Mouse (Mus musculus): ENCODE data around the gene Nr2c2. TPM values are rescaled to one million over a fixed set of nuclear protein-coding genes. Genes with fewer than 3 reads are reported as not detected.
A peak's percentile ranks its signal among the peaks of the same experiment; 100 is the strongest.

The Nr2c2 gene
- polyA plus RNA-seq (2014; fragmentation: Nextera tagmentation; extraction: Ambion mirVana) = 16.4 and 16.9 TPM in 2 replicates

DNA sequence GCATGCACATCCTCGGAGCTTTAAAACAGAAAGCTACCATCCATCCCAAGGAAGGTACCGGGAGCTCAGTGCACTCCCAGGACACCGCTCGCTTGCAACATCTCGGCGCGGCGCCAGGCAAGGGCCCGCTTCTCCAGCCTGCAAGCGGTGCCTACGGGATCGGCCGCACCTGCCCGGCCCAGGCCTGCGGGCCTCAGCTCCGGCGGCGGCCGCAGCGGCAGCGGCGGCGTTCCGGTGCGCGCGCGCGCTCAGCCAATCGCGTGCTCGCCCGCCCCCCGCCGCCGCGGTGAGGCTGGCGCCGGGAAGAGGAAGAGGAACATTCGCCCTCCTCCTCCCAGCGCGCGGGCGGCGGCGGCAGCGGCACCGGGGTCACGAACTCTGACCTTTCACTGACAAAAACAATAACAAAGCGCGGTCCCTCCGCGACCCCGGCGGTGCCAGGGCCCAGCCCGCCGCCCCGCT is at the start of gene Nr2c2:
TSS of gene Nr2c2 (plus strand) at position 261 of the 462 bp plus-strand sequence.
- Histone ChIP-seq H3K9ac (ENCODE audit: low read depth, low read length) (peak within 1 kb of the TSS; percentile 98), H3K4me1 (ENCODE audit: control insufficient read depth, insufficient read depth, low read length) (peaks cover 19% of the 10 kb centered on the region), H3K36me3 (ENCODE audit: control insufficient read depth, insufficient read depth, low read length) (no peaks in the 10 kb centered on the region), H3K27me3 (ENCODE audit: control insufficient read depth, insufficient read depth, low read length) (no peaks in the 10 kb centered on the region), H3K4me2 (peak within 1 kb of the TSS; percentile 82), H3K4me3 (ENCODE audit: low read depth, low read length) (peak within 1 kb of the TSS; percentile 96), H3K27ac (ENCODE audit: low read depth, low read length) (peak within 1 kb of the TSS; percentile 100), H3K9me3 (replicated peaks; ENCODE audit: control insufficient read depth, low read length) (no peaks in the 10 kb centered on the region)
- peak; percentile 53 for ATAC-seq (replicated peaks; ENCODE audit: insufficient number of reproducible peaks, low FRiP score, low TSS enrichment)
- WGBS (ENCODE audit: insufficient replicate concordance) = under 1% methylated on average over 30 of the region's 58 CpGs

GRCm38 (mm10) chr6:92042055-92042454 is 49.1 kb upstream of the Nr2c2 start:
- Histone ChIP-seq H3K27ac (ENCODE audit: low read depth, low read length) (no peak overlapping the region), H3K9ac (ENCODE audit: low read depth, low read length) (no peak overlapping the region), H3K27me3 (ENCODE audit: control insufficient read depth, insufficient read depth, low read length) (no peaks in the 10 kb centered on the region), H3K36me3 (ENCODE audit: control insufficient read depth, insufficient read depth, low read length) (no peaks in the 10 kb centered on the region), H3K4me1 (ENCODE audit: control insufficient read depth, insufficient read depth, low read length) (no peaks in the 10 kb centered on the region), H3K9me3 (replicated peaks; ENCODE audit: control insufficient read depth, low read length) (no peaks in the 10 kb centered on the region), H3K4me3 (ENCODE audit: low read depth, low read length) (no peak overlapping the region), H3K4me2 (no peak overlapping the region)
- 85% methylated on average over 4 of the region's 4 CpGs for WGBS (ENCODE audit: insufficient replicate concordance)
- ATAC-seq (replicated peaks; ENCODE audit: insufficient number of reproducible peaks, low FRiP score, low TSS enrichment) = no peak

GRCm38 (mm10) chr6:92042850-92043249 is 48.3 kb upstream of the Nr2c2 start:
- ATAC-seq (replicated peaks; ENCODE audit: insufficient number of reproducible peaks, low FRiP score, low TSS enrichment) = no peak

GRCm38 (mm10) chr6:92057768-92058167 is 33.4 kb upstream of the Nr2c2 start:
- no peak for ATAC-seq (replicated peaks; ENCODE audit: insufficient number of reproducible peaks, low FRiP score, low TSS enrichment)
- Histone ChIP-seq H3K9ac (ENCODE audit: low read depth, low read length) (no peak overlapping the region), H3K9me3 (replicated peaks; ENCODE audit: control insufficient read depth, low read length) (no peaks in the 10 kb centered on the region), H3K27me3 (ENCODE audit: control insufficient read depth, insufficient read depth, low read length) (no peaks in the 10 kb centered on the region), H3K4me3 (ENCODE audit: low read depth, low read length) (no peak overlapping the region), H3K4me2 (no peak overlapping the region), H3K27ac (ENCODE audit: low read depth, low read length) (no peak overlapping the region), H3K36me3 (ENCODE audit: control insufficient read depth, insufficient read depth, low read length) (no peaks in the 10 kb centered on the region), H3K4me1 (ENCODE audit: control insufficient read depth, insufficient read depth, low read length) (0 out of 2 replicates have a peak, but pooled peaks cover 7% of the 10 kb centered on the region)
- 45% methylated on average over 2 of the region's 2 CpGs for WGBS (ENCODE audit: insufficient replicate concordance)

More at GRCm38 (mm10) chr6:92042850-92043249, 48.3 kb upstream of the Nr2c2 start:
- Histone ChIP-seq H3K9me3 (replicated peaks; ENCODE audit: control insufficient read depth, low read length) (no peaks in the 10 kb centered on the region), H3K4me1 (ENCODE audit: control insufficient read depth, insufficient read depth, low read length) (no peaks in the 10 kb centered on the region), H3K36me3 (ENCODE audit: control insufficient read depth, insufficient read depth, low read length) (no peaks in the 10 kb centered on the region), H3K27me3 (ENCODE audit: control insufficient read depth, insufficient read depth, low read length) (no peaks in the 10 kb centered on the region), H3K4me3 (ENCODE audit: low read depth, low read length) (no peak overlapping the region), H3K27ac (ENCODE audit: low read depth, low read length) (no peak overlapping the region), H3K4me2 (no peak overlapping the region), H3K9ac (ENCODE audit: low read depth, low read length) (no peak overlapping the region)
- WGBS (ENCODE audit: insufficient replicate concordance) = 40% methylated on average over 1 of the region's 1 CpGs

DNA sequence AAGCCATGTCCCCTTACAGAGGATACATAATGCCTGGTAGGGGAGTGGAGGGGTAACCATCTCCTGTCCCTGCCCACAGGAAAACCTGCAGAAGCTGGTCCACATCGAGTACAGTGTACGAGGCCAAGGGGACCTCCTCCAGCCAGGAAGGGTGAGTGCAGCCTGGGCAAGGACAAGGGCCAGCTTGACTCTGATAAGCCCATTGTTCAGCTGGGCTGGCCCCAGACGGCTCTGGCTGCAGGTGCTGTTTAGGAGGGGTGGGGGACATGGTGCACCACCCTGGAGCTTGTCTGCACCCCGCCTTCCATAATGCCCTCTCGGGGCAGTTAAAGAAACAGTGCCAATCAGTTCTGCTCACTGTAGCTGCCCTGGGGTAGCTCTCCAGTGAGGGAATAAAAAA is 29.5 kb upstream of the Nr2c2 start:
- Histone ChIP-seq H3K27ac (ENCODE audit: low read depth, low read length) (no peak overlapping the region), H3K9me3 (replicated peaks; ENCODE audit: control insufficient read depth, low read length) (no peaks in the 10 kb centered on the region), H3K4me3 (ENCODE audit: low read depth, low read length) (no peak overlapping the region), H3K9ac (ENCODE audit: low read depth, low read length) (no peak overlapping the region), H3K4me2 (no peak overlapping the region), H3K27me3 (ENCODE audit: control insufficient read depth, insufficient read depth, low read length) (no peaks in the 10 kb centered on the region), H3K4me1 (ENCODE audit: control insufficient read depth, insufficient read depth, low read length) (0 out of 2 replicates have a peak, but pooled peaks cover 7% of the 10 kb centered on the region), H3K36me3 (ENCODE audit: control insufficient read depth, insufficient read depth, low read length) (no peaks in the 10 kb centered on the region)
- WGBS (ENCODE audit: insufficient replicate concordance) = 38% methylated on average over 5 of the region's 5 CpGs
- ATAC-seq (replicated peaks; ENCODE audit: insufficient number of reproducible peaks, low FRiP score, low TSS enrichment) = 0 out of 2 replicates have a peak, but pooled peaks have one; percentile 26

DNA sequence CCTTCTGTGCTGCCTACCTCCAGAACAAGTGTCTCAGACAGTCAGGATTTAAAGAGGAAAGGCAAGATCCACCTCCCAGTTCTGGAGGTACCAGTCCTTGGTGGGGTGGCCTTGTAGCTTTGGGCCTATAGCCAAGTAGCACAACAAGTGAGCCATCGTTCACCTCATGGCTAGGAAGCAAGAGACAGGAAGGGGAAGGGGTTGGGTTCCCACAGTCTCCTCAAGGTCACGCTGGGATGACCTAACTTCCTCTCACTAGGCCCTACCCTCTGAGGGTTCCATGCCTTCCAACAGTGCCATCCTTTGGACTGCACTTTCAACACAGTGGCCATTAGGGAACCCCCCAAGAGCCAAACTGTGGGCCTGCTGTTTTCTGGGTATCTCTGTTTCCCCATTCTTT is 27.7 kb upstream of the Nr2c2 start:
- H3K27ac ChIP-seq (ENCODE audit: low read depth, low read length) = no peak overlapping the region
- H3K4me3 ChIP-seq (ENCODE audit: low read depth, low read length) = no peak overlapping the region
- H3K27me3 ChIP-seq (ENCODE audit: control insufficient read depth, insufficient read depth, low read length) = no peaks in the 10 kb centered on the region
- no peaks in the 10 kb centered on the region for H3K9me3 ChIP-seq (replicated peaks; ENCODE audit: control insufficient read depth, low read length)
- H3K9ac ChIP-seq (ENCODE audit: low read depth, low read length) = no peak overlapping the region
- no peaks in the 10 kb centered on the region for H3K36me3 ChIP-seq (ENCODE audit: control insufficient read depth, insufficient read depth, low read length)
- 0 out of 2 replicates have a peak, but pooled peaks cover 7% of the 10 kb centered on the region for H3K4me1 ChIP-seq (ENCODE audit: control insufficient read depth, insufficient read depth, low read length)
- WGBS (ENCODE audit: insufficient replicate concordance) = 53% methylated on average over 2 of the region's 2 CpGs
- no peak overlapping the region for H3K4me2 ChIP-seq
- no peak for ATAC-seq (replicated peaks; ENCODE audit: insufficient number of reproducible peaks, low FRiP score, low TSS enrichment)

GRCm38 (mm10) chr6:92064101-92064500 is 27.1 kb upstream of the Nr2c2 start:
- Histone ChIP-seq H3K9ac (ENCODE audit: low read depth, low read length) (no peak overlapping the region), H3K4me3 (ENCODE audit: low read depth, low read length) (no peak overlapping the region), H3K4me1 (ENCODE audit: control insufficient read depth, insufficient read depth, low read length) (0 out of 2 replicates have a peak, but pooled peaks cover 7% of the 10 kb centered on the region), H3K27ac (ENCODE audit: low read depth, low read length) (no peak overlapping the region), H3K4me2 (no peak overlapping the region), H3K36me3 (ENCODE audit: control insufficient read depth, insufficient read depth, low read length) (no peaks in the 10 kb centered on the region), H3K9me3 (replicated peaks; ENCODE audit: control insufficient read depth, low read length) (no peaks in the 10 kb centered on the region), H3K27me3 (ENCODE audit: control insufficient read depth, insufficient read depth, low read length) (no peaks in the 10 kb centered on the region)
- 83% methylated on average over 10 of the region's 10 CpGs for WGBS (ENCODE audit: insufficient replicate concordance)
- ATAC-seq (replicated peaks; ENCODE audit: insufficient number of reproducible peaks, low FRiP score, low TSS enrichment) = no peak

GRCm38 (mm10) chr6:92065721-92066496 is 25.3 kb upstream of the Nr2c2 start:
- Histone ChIP-seq H3K9me3 (replicated peaks; ENCODE audit: control insufficient read depth, low read length) (no peaks in the 10 kb centered on the region), H3K4me3 (ENCODE audit: low read depth, low read length) (no peak overlapping the region), H3K27ac (ENCODE audit: low read depth, low read length) (no peak overlapping the region), H3K27me3 (ENCODE audit: control insufficient read depth, insufficient read depth, low read length) (no peaks in the 10 kb centered on the region; the same call in 1 of the 2 replicates), H3K4me1 (ENCODE audit: control insufficient read depth, insufficient read depth, low read length) (0 out of 2 replicates have a peak, but pooled peaks cover 7% of the 10 kb centered on the region), H3K36me3 (ENCODE audit: control insufficient read depth, insufficient read depth, low read length) (no peaks in the 10 kb centered on the region), H3K4me2 (no peak overlapping the region), H3K9ac (ENCODE audit: low read depth, low read length) (no peak overlapping the region)
- 50% methylated on average over 12 of the region's 12 CpGs for WGBS (ENCODE audit: insufficient replicate concordance)
- no peak for ATAC-seq (replicated peaks; ENCODE audit: insufficient number of reproducible peaks, low FRiP score, low TSS enrichment)
